Mouse (Mus musculus) bone marrow, adult 2 months (tissue): Measurements from ENCODE around the gene Rgs19. TPM values are rescaled to one million over a fixed set of nuclear protein-coding genes. Genes with fewer than 3 reads are reported as not detected.

ENCODE experiments used
- H3K27ac ChIP-seq: fragments of 200-500 bp; 2 replicates; pipeline ENCODE4 v1.5.1; 2012; ENCODE audit warnings: low read depth, mild to moderate bottlenecking, control low read depth, inconsistent platforms, low read length; ENCODE audit not compliant: control insufficient read depth, poor library complexity, insufficient read depth
- H3K4me1 ChIP-seq: fragments of 200-500 bp; 2 replicates; pipeline ENCODE4 v1.6.1; 2011; ENCODE audit warnings: low read length; ENCODE audit not compliant: control insufficient read depth, insufficient read depth
- H3K4me3 ChIP-seq: fragments of 200-500 bp; replicated peaks from 2 replicates; pipeline ENCODE3; 2011; ENCODE audit warnings: mild to moderate bottlenecking, low read depth, low read length, control low read depth; ENCODE audit not compliant: control insufficient read depth
- CTCF ChIP-seq: fragments of 200-500 bp; IDR thresholded peaks from 2 replicates; pipeline ENCODE4 v1.5.1; 2011; ENCODE audit warnings: low read length, control low read depth; ENCODE audit not compliant: control insufficient read depth, insufficient read depth
- POLR2A ChIP-seq: fragments of 200-500 bp; IDR thresholded peaks from 2 replicates; pipeline ENCODE4 v1.6.1; 2011; ENCODE audit warnings: low read depth, mild to moderate bottlenecking, control low read depth, low read length, borderline replicate concordance; ENCODE audit not compliant: control insufficient read depth
- WGBS: fragments of 180-500 bp; shearing (Covaris S2); methylation state at CpG from one replicate; pipeline ENCODE4 v1.1.7; 2018; 5-methylcytosine and 5-hydroxymethylcytosine counted together
- polyA plus RNA-seq: library from polyadenylated mRNA; stranded (reverse); fragments of >200 nt; gene quantifications from 2 replicates; pipeline ENCODE4 v1.2.4, GENCODE M21; 2011; ENCODE audit warnings: low replicate concordance; ENCODE audit not compliant: missing spikeins, insufficient read depth, insufficient read length

Gene Rgs19
- polyA plus RNA-seq, 1 experiment, result 170 TPM

GRCm38 (mm10) chr2:181691083-181691482 is 2.7 kb downstream of the Rgs19 start:
- TF ChIP-seq CTCF (no peak), POLR2A (no peak)
- 59% methylated on average over 6 of the region's 6 CpGs for WGBS
- Histone ChIP-seq H3K27ac (peak overlapping the region; percentile 56; the same call in 1 of the 2 replicates), H3K4me1 (peaks cover 2% of the 10 kb centered on the region; the same call in 1 of the 2 replicates), H3K4me3 (peak overlapping the region; percentile 79)

DNA sequence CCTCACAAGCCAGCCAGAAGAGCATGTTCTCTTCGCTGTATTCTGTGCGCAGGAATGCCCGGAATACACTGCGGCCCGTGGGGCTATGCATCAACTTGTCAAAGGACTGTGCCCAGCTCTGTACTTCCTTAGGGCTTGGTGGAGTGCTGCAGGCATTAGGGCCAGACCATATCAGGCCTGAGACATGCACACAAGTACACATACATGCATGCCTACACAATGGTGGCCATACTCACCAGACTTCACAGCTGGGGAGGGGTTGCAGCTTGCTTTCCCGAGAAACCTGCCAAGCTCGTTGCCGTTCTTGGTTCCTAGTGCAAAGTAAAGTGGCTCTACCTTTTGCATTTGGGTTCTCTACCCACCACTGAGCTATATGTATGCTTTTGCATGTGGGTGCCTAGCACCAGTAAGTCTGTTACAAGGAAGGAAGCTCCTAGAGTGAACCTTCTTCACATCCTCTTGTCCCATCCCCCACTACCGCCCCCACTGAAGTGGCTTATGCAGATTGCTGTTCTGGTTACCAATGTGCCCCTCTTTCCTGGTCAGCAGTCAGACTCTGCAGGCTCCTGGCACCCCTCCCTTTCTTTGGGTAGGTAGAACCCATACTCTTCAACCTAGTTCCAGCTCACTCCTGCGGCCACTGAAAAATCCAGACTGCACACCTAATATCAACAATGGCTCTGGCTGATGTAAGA is 4.2 kb downstream of the Rgs19 start:
- H3K4me3 ChIP-seq, result no peak overlapping the region
- TF ChIP-seq POLR2A (no peak), CTCF (no peak)
- H3K4me1 ChIP-seq, result peaks cover 2% of the 10 kb centered on the region; the same call in 1 of the 2 replicates
- 76% methylated on average over 10 of the region's 10 CpGs for WGBS
- H3K27ac ChIP-seq, result no peak overlapping the region

- 83% methylated on average over 8 of the region's 8 CpGs for WGBS
Measured at GRCm38 (mm10) chr2:181687586-181687985, 6.2 kb downstream of the Rgs19 start.

DNA sequence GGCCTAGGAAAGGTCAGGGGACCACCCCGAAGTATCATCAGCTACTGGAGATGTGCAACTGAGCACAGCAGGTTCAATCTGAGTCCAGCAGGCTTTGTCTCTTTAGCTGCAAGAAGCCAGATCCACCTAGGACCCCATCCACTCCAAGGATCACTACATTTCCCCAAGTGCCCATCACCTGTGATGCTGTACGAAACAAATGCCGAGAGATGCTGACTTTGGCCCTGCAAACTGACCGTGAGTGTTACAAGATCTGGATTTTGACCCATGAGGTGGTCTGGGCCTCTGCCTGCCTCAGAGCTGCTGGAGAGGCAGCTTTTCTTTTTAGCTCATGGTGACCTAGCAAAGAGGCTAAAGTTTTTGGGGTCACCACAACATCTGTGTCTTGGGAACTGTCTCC is 8.1 kb downstream of the Rgs19 start:
- Histone ChIP-seq H3K4me1 (peaks cover 2% of the 10 kb centered on the region; the same call in 1 of the 2 replicates), H3K27ac (no peak overlapping the region), H3K4me3 (no peak overlapping the region)
- 84% methylated on average over 4 of the region's 4 CpGs for WGBS
- no peak for TF ChIP-seq POLR2A
- no peak for TF ChIP-seq CTCF

More at GRCm38 (mm10) chr2:181687586-181687985, 6.2 kb downstream of the Rgs19 start:
- H3K4me1 ChIP-seq, result peaks cover 2% of the 10 kb centered on the region; the same call in 1 of the 2 replicates
- no peak overlapping the region for H3K27ac ChIP-seq
- TF ChIP-seq POLR2A, result no peak
- no peak for TF ChIP-seq CTCF
- no peak overlapping the region for H3K4me3 ChIP-seq

- 50% methylated on average over 1 of the region's 1 CpGs for WGBS
- H3K4me3 ChIP-seq, result no peak overlapping the region
- no peaks in the 10 kb centered on the region; the same call in 1 of the 2 replicates for H3K4me1 ChIP-seq
- TF ChIP-seq CTCF, result no peak
- no peak for TF ChIP-seq POLR2A
- no peak overlapping the region for H3K27ac ChIP-seq
Measured at GRCm38 (mm10) chr2:181684713-181685112, 9.1 kb downstream of the Rgs19 start.

DNA sequence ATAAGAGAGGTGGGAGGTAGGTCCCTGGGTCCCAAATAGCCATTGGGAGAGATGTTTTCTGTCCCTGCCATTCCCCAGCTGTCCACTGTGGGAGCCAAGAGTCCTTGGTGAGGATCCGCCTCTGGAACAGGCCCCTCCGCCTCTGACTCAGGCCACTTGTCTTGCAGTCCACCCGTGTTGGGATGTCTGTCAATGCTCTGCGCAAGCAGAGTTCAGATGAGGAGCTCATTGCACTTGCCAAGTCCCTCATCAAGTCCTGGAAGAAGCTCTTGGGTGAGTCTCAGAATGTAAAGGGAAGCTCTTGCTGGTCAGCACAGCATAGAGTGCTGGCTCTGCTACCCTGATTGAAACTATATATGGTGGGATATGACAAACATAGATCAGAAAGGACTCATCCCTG is 10.4 kb downstream of the Rgs19 start:
- no peak overlapping the region for H3K4me3 ChIP-seq
- WGBS, result 76% methylated on average over 4 of the region's 4 CpGs
- H3K27ac ChIP-seq, result no peak overlapping the region; the same call in 1 of the 2 replicates
- TF ChIP-seq POLR2A, result no peak
- TF ChIP-seq CTCF, result no peak
- no peaks in the 10 kb centered on the region; the same call in 1 of the 2 replicates for H3K4me1 ChIP-seq

- no peaks in the 10 kb centered on the region; the same call in 1 of the 2 replicates for H3K4me1 ChIP-seq
- TF ChIP-seq CTCF (no peak), POLR2A (no peak)
- no peak overlapping the region for H3K4me3 ChIP-seq
- 48% methylated on average over 1 of the region's 1 CpGs for WGBS
- no peak overlapping the region for H3K27ac ChIP-seq
Measured at GRCm38 (mm10) chr2:181681978-181682377, 11.8 kb downstream of the Rgs19 start.

- Histone ChIP-seq H3K4me3 (peak overlapping the region; percentile 76), H3K4me1 (no peaks in the 10 kb centered on the region; the same call in 1 of the 2 replicates), H3K27ac (peak overlapping the region; percentile 64)
- 7% methylated on average over 7 of the region's 7 CpGs for WGBS
- no peak for TF ChIP-seq CTCF
- TF ChIP-seq POLR2A, result no peak
Measured at GRCm38 (mm10) chr2:181680716-181681117, 13.1 kb downstream of the Rgs19 start.
